Mouse (Mus musculus) left cerebral cortex, postnatal 14 days (tissue): ENCODE data around the gene Gm5767. TPM values are rescaled to one million over a fixed set of nuclear protein-coding genes. Genes with fewer than 3 reads are reported as not detected.
A peak's percentile ranks its signal among the peaks of the same experiment; 100 is the strongest.

Experiments used
- DNase-seq, 2 experiments: peaks; one replicate each; pipeline ENCODE4 v3.0.0; 2021 to 2022; ENCODE audit warnings: low spot score in 2 of 2, mixed read lengths in 1 of 2
- intact Hi-C: fragments of 180-260 bp; cut with DNase I; formaldehyde crosslinking; loops from one replicate; pipeline ENCODE4 v1.15.1; 2025
- total RNA-seq, 2 experiments: library from RNA; stranded (reverse); gene quantifications; 2 replicates each; pipeline ENCODE4 v1.2.3; 2021

The Gm5767 gene
- total RNA-seq, 2 experiments from 2014 or later = not detected

GRCm38 (mm10) chr16:8668386-8668785 lies 12.2 kb upstream of the Gm5767 start:
- DNase-seq = no peak
- intact Hi-C loops = no loop called here

- DNase-seq = no peak
- intact Hi-C loops = no loop called here
Measured at GRCm38 (mm10) chr16:8669432-8669831, 11.1 kb upstream of the Gm5767 start.

- intact Hi-C loops = no loop called here
- no peak for DNase-seq
Measured at GRCm38 (mm10) chr16:8670041-8671035, 10.2 kb upstream of the Gm5767 start.

- peak; percentile 78 to 84 for DNase-seq
- intact Hi-C loops = no loop called here
Measured at GRCm38 (mm10) chr16:8671551-8672349, 8.8 kb upstream of the Gm5767 start, which contains the start of gene Carhsp1. TSS of gene Carhsp1 (minus strand) at chr16:8672155.

DNA sequence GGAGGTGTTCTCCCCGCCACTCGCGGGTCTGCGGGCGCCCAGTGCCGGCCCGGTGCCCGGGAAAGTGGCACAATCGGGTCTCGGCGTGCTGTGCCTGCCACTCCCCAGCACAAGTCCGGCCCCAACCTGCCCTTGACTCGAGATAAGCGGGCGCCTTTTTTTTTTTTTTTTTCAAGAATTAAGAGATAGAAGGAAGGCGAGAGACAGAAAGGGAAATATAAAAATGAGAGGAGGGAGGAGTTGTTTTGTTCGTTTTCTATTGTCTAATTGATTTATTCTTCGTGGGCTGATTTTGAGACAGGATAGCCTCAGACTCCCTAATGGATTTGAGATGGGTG lies 8.3 kb upstream of the Gm5767 start:
- intact Hi-C loops = no loop called here
- DNase-seq = no peak

- no peak for DNase-seq
- intact Hi-C loops = no loop called here
Measured at GRCm38 (mm10) chr16:8672811-8673210, 7.8 kb upstream of the Gm5767 start.

- DNase-seq = no peak
- intact Hi-C loops = no loop called here
Measured at GRCm38 (mm10) chr16:8673343-8673742, 7.2 kb upstream of the Gm5767 start.

DNA sequence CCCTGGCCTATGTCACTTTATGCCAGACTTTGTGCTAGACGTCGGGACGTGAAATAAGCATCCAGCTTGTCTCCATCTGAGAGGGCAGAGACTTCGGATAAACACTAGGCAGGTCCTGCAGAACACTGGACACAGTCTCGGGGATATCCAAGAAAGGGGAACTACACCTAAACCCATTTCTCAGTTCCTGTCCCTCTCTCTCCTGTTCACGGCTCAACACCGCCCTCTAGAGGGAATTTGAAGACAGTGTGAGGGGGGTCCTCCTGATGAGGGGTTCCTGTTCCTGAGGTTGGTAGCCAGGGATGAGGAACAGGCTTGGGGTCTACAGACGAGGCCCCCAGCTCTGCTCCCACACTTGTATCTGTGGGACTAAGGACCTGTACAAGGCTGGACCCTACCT lies 6.4 kb upstream of the Gm5767 start:
- peak in 1 of 2 experiments; percentile 45 for DNase-seq
- intact Hi-C loops = no loop called here

DNA sequence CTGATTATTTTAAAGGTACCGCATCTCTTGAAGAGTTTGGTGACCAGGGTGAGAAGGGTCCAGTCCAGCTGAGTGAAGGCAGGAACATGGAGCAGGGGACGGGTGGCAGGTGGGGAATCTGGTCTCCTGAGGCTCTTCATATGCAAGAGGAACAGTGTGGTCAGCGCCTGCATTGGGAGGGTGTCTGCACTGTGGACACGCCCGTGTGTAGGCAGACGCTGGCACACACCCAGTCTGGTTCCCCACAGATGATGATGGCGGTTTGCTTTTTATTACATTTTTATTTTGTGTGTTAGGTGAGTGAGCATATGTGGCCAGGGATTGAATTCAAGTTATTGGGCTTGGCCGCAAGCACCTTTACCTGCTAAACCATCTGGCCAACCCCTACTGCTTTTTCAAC lies 5.0 kb upstream of the Gm5767 start:
- intact Hi-C loops = no loop called here

DNA sequence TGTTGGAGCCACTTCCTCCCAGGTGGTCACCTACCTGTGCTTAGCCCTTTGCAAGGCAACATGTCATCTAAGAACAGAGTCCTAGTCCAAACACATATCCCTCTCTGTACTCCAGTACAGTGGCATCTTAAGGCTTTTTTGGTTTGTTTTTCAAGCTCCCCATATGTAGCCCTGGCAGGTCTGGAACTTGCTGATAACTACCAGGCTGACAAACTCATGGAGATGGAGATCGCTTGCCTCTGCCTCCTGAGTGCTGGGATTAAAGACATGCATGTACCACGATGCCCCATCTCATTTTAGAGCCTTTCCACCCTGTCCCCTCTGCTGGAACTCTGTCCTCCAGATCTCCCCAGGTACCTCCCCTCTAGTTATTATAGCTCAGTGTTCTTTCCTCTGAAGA lies 4.3 kb upstream of the Gm5767 start:
- intact Hi-C loops = loop anchor here (1.0 to 2.0 kb wide), 2 partner anchors 182 to 269 kb away; no protein-coding TSS in a partner anchor

More for the DNA sequence above, 5.0 kb upstream of the Gm5767 start:
- DNase-seq = no peak

DNA sequence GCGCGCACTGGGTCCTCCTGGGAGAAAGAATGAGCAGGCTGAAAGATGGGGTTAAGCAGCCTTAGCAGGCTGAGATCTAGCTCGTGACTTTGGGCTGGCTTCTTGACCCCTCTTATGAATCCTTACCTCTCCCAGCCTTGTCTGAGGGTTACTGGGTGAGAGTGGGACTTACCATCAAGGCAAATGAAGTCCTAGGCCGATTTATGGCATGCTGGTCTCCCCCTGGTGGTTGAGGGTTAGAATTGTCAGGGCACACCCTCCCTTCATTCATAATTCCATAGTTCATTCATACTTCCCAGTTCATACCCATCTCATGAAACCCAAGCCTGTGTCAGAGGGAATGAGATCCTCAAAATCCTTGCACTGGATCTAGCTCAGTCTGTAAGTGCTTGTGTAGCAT lies 3.8 kb upstream of the Gm5767 start:
- intact Hi-C loops = loop anchor here (1.0 to 2.0 kb wide), 2 partner anchors 182 to 270 kb away; no protein-coding TSS in a partner anchor
- peak; percentile 34 to 51 for DNase-seq

More for the DNA sequence above, 4.3 kb upstream of the Gm5767 start:
- no peak for DNase-seq

DNA sequence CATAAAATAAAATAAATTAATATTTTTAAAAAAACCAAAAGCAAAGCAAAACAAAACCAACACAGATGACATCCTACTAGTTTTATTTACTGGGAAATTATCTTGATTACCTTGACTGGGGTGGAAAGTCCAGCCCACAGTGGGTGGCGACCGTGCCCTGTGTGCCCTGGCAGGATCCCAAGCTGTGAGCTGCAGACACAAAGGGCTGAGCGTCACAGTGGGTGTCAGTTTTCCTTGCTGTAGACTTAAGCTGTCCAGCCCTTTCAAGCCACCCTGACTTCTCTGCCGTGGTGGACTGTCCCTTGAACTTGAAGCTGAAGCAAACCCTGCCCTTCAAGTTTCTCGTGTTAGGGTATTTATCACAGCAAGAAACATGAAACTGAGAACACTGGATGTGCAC lies 2.5 kb upstream of the Gm5767 start:
- intact Hi-C loops = no loop called here
- no peak for DNase-seq

- intact Hi-C loops = no loop called here
- no peak for DNase-seq
Measured at GRCm38 (mm10) chr16:8678676-8679075, 1.9 kb upstream of the Gm5767 start.

- intact Hi-C loops = no loop called here
- no peak for DNase-seq
Measured at GRCm38 (mm10) chr16:8679780-8680179, 790 bp upstream of the Gm5767 start.

- intact Hi-C loops = loop anchor here (5.0 kb wide), 2 partner anchors 82 to 182 kb away; no protein-coding TSS in a partner anchor
- DNase-seq = no peak
Measured at GRCm38 (mm10) chr16:8685087-8685486, 4.5 kb downstream of the Gm5767 start.

DNA sequence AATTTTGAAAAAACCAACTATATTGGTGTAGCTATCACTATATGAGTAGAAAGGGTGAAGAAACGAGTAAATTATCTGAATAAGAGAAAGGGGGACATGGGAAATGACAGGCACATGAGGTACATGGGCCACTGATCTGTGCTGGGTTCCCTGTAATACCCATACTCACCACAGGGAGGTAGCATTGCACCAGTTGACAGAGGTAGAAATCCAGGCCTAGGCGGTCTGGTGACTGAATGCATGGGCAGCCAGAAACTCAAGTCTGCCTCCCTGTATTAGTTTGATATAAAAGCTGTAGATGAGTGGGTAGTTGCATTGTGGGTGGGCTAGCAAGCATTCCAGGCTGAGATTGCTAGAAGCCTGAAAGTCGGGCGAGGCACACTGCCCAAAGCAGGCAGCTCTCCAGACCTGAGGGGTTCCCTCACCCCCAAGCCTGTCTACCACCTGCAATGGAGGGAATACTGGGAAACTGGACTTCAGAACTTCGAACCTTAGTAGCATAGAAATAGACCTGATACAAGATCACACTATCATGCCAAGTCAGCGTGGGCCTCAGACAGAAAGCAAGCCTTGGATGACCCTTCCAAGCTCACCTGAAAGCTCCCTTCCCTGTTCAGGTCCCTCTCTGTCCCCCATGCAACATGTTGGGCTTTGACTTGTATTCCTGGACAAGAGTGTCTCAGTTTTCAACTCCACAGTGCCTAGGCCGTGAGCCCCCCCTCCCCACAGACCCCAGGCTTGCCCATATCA lies 5.7 kb downstream of the Gm5767 start:
- intact Hi-C loops = loop anchor here (5.0 kb wide), 2 partner anchors 81 to 181 kb away; no protein-coding TSS in a partner anchor
- peak; percentile 85 to 91 for DNase-seq

DNA sequence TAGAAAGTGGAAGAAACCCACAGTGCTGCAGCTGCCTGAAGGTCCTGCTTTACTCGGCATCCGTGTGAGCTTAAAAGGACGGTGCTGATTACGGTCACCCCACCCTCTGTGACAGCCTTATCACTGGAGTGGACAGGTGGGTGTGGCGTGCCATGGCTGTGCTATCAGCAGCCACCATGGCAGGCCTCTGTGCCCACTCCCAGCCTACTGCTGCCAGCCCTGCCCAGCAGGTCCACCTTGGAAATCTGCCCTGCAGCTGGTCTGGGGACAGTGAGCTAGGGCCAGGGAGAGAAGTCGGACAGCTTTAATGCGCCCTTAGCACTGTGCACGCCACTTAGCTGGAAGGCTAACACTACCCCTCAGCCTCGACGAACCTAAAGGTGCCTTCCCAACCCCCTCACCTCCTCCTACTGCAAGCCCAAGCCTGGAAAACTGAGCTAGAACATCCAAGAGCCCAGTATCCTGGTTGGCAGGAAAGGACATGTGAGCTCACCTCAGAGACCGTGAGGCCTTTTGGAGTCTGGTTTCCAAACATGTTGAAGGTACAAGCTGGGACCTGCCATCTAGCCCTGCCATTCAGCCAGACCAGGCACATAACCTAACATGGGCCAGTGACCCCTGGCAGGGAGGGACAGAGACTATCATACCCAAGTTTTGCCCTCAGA lies 6.4 kb downstream of the Gm5767 start:
- DNase-seq = no peak
- intact Hi-C loops = loop anchor here (5.0 kb wide), 2 partner anchors 80 to 180 kb away; no protein-coding TSS in a partner anchor

DNA sequence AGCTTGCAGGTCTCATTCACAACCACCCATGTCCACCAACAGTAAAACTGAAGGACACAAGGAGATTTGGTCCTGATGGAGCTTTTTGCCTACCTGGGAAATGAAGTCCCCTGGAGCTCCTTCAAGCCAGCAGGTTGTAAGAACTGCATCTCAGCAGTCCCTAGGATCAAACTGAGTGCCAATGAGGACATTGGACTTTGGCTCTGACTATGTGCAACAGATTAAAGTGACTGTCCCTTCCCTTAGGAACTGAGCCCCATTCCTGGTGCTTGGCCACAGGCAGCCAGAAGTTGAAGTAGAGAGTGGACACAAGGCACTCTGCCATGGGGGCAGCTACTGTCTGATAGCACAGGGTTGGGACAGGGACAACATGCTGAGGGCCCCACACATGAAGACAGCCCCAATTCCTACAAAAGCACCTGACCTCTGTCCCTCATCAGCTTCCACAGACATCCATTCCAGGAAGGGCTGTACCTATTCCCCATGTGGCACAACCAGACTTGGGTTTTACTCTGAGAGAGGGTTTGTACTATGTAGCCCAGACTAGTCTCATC lies 7.1 kb downstream of the Gm5767 start:
- DNase-seq = no peak
- intact Hi-C loops = loop anchor here (5.0 kb wide), 2 partner anchors 80 to 180 kb away; no protein-coding TSS in a partner anchor
